Mouse (Mus musculus): Measurements from ENCODE around the gene Bloc1s3. TPM values are rescaled to one million over a fixed set of nuclear protein-coding genes. Genes with fewer than 3 reads are reported as not detected.
A peak's percentile ranks its signal among the peaks of the same experiment; 100 is the strongest.

Gene Bloc1s3
- total RNA-seq, 4 experiments from 2014 or later, result 2.1 to 2.7 (median 2.3) TPM

- no peak for DNase-seq (ENCODE audit: low spot score in 2 of 2)
Observed at GRCm38 (mm10) chr7:19477624-19478384, 30.4 kb downstream of the Bloc1s3 start.

GRCm38 (mm10) chr7:19477084-19477483, 31.1 kb downstream of the Bloc1s3 start:
- no peak for DNase-seq (ENCODE audit: low spot score in 2 of 2)

GRCm38 (mm10) chr7:19473875-19474443, 34.2 kb downstream of the Bloc1s3 start:
- peak; percentile 37 to 54 for DNase-seq (ENCODE audit: low spot score in 2 of 2)

GRCm38 (mm10) chr7:19472403-19472802, 35.8 kb downstream of the Bloc1s3 start:
- DNase-seq (ENCODE audit: low spot score in 2 of 2), result no peak

GRCm38 (mm10) chr7:19470308-19470707, 37.9 kb downstream of the Bloc1s3 start:
- no peak for DNase-seq (ENCODE audit: low spot score in 2 of 2)

DNA sequence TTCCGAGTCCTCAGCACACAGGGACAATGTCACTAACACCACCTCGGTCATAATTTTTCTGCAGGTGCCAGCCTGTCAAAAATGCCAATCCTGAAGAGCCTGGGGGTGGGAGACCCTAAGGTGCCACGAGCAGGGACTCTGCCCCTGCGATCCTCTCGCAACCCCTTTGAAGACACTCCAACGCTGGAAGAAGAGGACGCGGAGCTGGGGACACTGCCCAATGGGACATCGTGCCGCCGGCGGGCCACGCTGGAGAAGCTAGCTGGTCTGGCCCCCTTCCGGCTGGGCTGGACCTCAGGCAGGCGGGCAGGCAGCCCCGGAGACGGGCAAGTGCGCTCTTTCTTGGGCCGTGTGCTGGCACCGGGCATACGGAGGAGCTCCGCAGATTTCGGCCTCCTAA, 38.8 kb downstream of the Bloc1s3 start:
- DNase-seq (ENCODE audit: low spot score in 2 of 2), result no peak

- DNase-seq (ENCODE audit: low spot score in 2 of 2), result no peak
Observed at GRCm38 (mm10) chr7:19468279-19468678, 39.9 kb downstream of the Bloc1s3 start.

- no peak for DNase-seq (ENCODE audit: low spot score in 2 of 2)
Observed at GRCm38 (mm10) chr7:19467638-19468037, 40.5 kb downstream of the Bloc1s3 start.

- no peak for DNase-seq (ENCODE audit: low spot score in 2 of 2)
Observed at GRCm38 (mm10) chr7:19466602-19467145, 41.5 kb downstream of the Bloc1s3 start.

DNA sequence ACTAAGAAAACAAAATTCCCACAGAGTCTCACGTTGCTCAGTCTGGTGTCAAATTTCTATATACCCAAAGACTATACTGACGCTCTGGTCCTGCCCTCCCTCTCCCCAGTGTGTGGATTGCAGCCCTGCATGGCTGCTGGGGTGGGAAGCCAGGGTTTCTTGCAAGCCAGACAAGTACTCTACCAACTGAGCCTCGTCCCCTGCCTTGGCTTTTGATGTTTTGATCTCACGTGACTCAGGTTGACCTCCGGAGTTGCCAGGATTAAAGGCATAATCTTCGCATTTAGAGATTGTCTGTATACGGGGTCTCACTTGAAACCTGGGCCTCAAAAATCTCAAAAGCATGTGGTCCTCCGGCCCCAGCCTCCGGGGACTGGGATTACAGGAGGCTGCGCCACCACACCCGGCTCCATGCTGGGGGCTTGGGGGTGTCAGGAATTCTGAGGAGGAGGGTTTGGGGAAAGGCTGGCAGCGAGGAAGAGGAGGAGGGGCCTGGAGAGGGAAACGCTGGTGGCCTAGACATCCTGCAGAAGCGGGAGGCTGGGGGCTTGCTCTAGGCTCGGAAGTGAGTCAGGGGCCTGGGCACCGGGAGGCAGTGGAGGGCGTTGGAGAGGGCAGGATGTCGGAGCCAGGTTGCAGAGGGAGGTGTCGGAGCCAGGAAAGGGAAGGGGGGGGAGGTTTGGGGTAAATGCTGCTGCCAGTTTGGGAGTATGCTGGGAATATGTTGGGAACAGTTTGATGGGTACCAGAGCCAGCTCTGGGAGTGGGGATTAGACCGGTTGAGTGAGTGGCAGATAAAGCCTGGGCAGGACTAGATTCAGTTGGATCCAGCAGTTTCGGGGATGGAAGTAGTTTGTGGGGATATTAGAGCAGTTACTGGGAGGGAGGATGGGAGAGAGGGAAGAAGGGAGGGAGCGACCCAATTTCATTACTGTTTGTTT, 43.5 kb downstream of the Bloc1s3 start:
- DNase-seq (ENCODE audit: low spot score in 2 of 2), result no peak

- DNase-seq (ENCODE audit: low spot score in 2 of 2), result no peak
Observed at GRCm38 (mm10) chr7:19462884-19463381, 45.2 kb downstream of the Bloc1s3 start, which contains the start of gene Exoc3l2. Gene Exoc3l2 (plus strand): TSS chr7:19463331.

GRCm38 (mm10) chr7:19462443-19462842, 45.7 kb downstream of the Bloc1s3 start:
- no peak for DNase-seq (ENCODE audit: low spot score in 2 of 2)

GRCm38 (mm10) chr7:19461488-19461887, 46.7 kb downstream of the Bloc1s3 start:
- peak; percentile 37 to 48 for DNase-seq (ENCODE audit: low spot score in 2 of 2)

DNA sequence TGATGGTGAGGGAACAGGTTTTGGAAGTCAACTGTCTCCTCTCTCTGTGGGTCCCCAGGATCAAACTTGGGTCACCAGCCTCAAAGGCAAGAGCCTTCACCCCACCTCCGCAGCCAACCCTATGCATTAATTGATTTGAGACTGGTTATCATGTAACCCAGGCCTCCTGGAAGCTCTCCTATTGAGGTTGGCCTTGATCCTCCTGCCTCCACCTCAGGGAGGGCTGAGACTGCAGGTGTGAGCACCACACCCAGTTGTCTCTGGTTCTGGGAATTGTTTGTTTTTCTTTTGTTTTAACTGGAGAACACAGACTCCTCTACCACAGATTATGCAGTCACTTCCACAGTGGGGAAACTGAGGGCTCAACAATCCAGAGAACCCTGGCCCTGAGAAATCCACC, 47.7 kb downstream of the Bloc1s3 start:
- no peak for DNase-seq (ENCODE audit: low spot score in 2 of 2)

DNA sequence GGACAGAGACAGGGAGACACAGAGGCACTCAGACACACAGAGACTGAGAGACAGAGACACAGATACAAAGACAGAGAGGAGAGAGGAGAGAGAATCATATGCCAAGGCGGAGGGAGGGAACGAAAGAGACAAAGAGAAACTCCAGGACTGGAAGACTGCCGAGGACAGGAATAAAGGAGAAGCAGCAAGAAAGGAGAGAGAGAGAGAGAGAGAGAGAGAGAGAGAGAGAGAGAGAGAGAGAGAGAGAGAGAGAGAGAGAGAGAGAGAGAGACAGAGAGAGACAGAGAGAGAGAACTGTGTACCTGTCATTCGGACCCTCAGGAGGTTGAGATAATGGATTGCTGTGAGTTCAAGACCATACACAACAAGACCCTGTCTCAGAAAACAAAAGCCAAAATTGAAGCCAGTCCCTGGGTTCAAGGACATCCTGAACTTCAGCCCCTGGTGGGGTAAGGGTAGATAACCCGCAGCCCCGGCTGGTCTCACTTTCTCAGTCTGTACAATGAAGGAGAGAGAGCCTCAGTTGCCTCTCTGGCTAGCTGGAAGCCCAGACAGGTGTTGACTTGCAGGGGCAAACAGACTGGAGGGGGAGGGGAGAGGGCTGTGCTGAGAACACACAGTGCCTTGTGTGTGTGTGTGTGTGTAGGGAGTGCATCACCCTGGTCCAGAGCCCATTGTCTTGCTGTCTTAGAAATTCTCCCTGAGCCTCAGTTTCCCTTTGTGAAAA, 48.9 kb downstream of the Bloc1s3 start:
- DNase-seq (ENCODE audit: low spot score in 2 of 2), result no peak

DNA sequence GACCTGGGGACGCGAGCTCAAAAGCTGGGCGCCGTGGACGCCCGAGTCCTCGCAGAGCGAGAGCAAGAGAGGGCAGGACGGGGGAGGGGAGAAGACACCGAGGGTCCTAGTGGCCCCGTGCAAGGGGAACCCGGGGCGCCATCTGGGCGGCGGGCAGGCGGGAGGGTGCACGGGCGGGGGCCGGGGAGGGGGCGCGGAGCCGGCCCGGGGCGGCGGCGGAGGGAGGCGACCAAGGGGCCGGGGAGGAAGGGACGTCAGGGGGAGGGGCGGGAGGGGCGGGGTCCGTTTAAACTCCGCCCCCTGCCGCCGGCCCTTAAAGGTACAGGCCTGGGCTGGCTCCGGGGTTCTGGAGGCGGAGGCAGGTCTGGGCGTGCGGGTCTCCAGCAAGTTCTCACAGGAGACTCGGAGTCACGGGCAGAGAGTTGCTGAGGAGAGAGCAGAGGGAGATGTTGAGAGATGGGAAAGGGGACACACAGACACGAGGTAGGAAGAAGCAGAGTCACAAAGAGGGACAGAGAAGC, 49.5 kb downstream of the Bloc1s3 start, which contains the start of gene Mark4:
TSS of gene Mark4 (minus strand) at position 231 of the 521 bp plus-strand sequence.
- peak; percentile 46 to 72 for DNase-seq (ENCODE audit: low spot score in 2 of 2)

DNA sequence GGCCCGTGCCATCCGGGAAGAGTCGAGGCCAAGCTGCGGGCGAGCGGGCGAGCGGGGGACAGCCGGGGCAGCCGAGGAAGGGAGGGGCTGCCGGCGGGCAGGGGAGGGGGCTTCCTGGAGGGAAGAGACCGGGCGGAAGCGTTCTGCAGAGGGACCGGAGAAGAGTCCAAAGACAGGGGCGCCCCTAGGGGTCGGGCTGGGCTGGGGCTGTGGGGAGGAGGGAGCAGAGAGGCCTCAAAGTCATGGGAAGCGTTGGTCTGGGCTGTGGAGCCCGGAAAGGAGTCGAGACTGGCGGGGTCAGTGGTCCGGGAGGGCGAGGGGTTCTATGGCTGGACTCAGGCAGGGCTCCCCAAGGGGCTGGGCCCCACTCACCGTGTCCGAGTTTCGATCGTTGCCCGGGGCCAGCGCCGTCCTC, 50.1 kb downstream of the Bloc1s3 start:
- DNase-seq (ENCODE audit: low spot score in 2 of 2), result peak in 1 of 2 experiments; percentile 31

GRCm38 (mm10) chr7:19457414-19458071, 50.6 kb downstream of the Bloc1s3 start:
- no peak for DNase-seq (ENCODE audit: low spot score in 2 of 2)

- no peak for DNase-seq (ENCODE audit: low spot score in 2 of 2)
Observed at GRCm38 (mm10) chr7:19456628-19457027, 51.5 kb downstream of the Bloc1s3 start.
